Mouse (Mus musculus): ENCODE results near the gene Msantd3.
A peak's percentile ranks its signal among the peaks of the same experiment; 100 is the strongest.

The Msantd3 gene

GRCm38 (mm10) chr4:48539841-48540575 is at the start of gene Msantd3:
Msantd3 (plus strand) TSS chr4:48539935.
- DNase-seq (ENCODE audit: low spot score in 2 of 2), result peak in 1 of 2 experiments; percentile 27

GRCm38 (mm10) chr4:48491290-48491743 is 48.4 kb upstream of the Msantd3 start:
- DNase-seq (ENCODE audit: low spot score in 2 of 2), result no peak

- DNase-seq (ENCODE audit: low spot score in 2 of 2), result no peak
Observed at GRCm38 (mm10) chr4:48492510-48492909, 47.2 kb upstream of the Msantd3 start.

- DNase-seq (ENCODE audit: low spot score in 2 of 2), result no peak
Observed at GRCm38 (mm10) chr4:48510861-48511260, 28.9 kb upstream of the Msantd3 start.

- no peak for DNase-seq (ENCODE audit: low spot score in 2 of 2)
Observed at GRCm38 (mm10) chr4:48529559-48529958, 10.2 kb upstream of the Msantd3 start.

- DNase-seq (ENCODE audit: low spot score in 2 of 2), result no peak
Observed at GRCm38 (mm10) chr4:48531804-48532601, 7.7 kb upstream of the Msantd3 start.

GRCm38 (mm10) chr4:48536275-48536674 is 3.5 kb upstream of the Msantd3 start:
- DNase-seq (ENCODE audit: low spot score in 2 of 2), result no peak

GRCm38 (mm10) chr4:48537024-48537423 is 2.7 kb upstream of the Msantd3 start:
- no peak for DNase-seq (ENCODE audit: low spot score in 2 of 2)

- DNase-seq (ENCODE audit: low spot score in 2 of 2), result no peak
Observed at GRCm38 (mm10) chr4:48538581-48538980, 1.2 kb upstream of the Msantd3 start.

GRCm38 (mm10) chr4:48540576-48541111 is 909 bp downstream of the Msantd3 start:
- DNase-seq (ENCODE audit: low spot score in 2 of 2), result no peak

- DNase-seq (ENCODE audit: low spot score in 2 of 2), result no peak
Observed at GRCm38 (mm10) chr4:48541526-48542250, 2.0 kb downstream of the Msantd3 start.

GRCm38 (mm10) chr4:48542351-48542750 is 2.6 kb downstream of the Msantd3 start:
- DNase-seq (ENCODE audit: low spot score in 2 of 2), result no peak

- DNase-seq (ENCODE audit: low spot score in 2 of 2), result no peak
Observed at GRCm38 (mm10) chr4:48543071-48543865, 3.5 kb downstream of the Msantd3 start.

GRCm38 (mm10) chr4:48544141-48544540 is 4.4 kb downstream of the Msantd3 start:
- DNase-seq (ENCODE audit: low spot score in 2 of 2), result no peak

- DNase-seq (ENCODE audit: low spot score in 2 of 2), result no peak
Observed at GRCm38 (mm10) chr4:48545966-48546365, 6.2 kb downstream of the Msantd3 start.

- DNase-seq (ENCODE audit: low spot score in 2 of 2), result no peak
Observed at GRCm38 (mm10) chr4:48546568-48547496, 7.1 kb downstream of the Msantd3 start.

GRCm38 (mm10) chr4:48548393-48549045 is 8.8 kb downstream of the Msantd3 start:
- no peak for DNase-seq (ENCODE audit: low spot score in 2 of 2)

- DNase-seq (ENCODE audit: low spot score in 2 of 2), result no peak
Observed at GRCm38 (mm10) chr4:48549661-48550060, 9.9 kb downstream of the Msantd3 start.

- no peak for DNase-seq (ENCODE audit: low spot score in 2 of 2)
Observed at GRCm38 (mm10) chr4:48552486-48553064, 12.8 kb downstream of the Msantd3 start.
